Mouse (Mus musculus) bone marrow macrophage, adult 2 months (primary cell): Measurements from ENCODE around the gene 2510009E07Rik.

Experiments
- CTCF ChIP-seq: IDR thresholded peaks from 2 replicates; pipeline ENCODE4 v1.5.1; 2012; ENCODE audit warnings: low read depth, mild to moderate bottlenecking, low read length, moderate library complexity
- POLR2A ChIP-seq: IDR thresholded peaks from 2 replicates; pipeline ENCODE4 v1.6.1; 2012; ENCODE audit warnings: mild to moderate bottlenecking, low read depth, low read length, borderline replicate concordance

- TF ChIP-seq CTCF (no peak), POLR2A (no peak)
Observed at GRCm38 (mm10) chr16:21644066-21644561, 50.4 kb downstream of the 2510009E07Rik start.
